Mouse (Mus musculus) liver, adult 2 months (tissue): ENCODE data around the gene Tnfsf11. TPM values are rescaled to one million over a fixed set of nuclear protein-coding genes. Genes with fewer than 3 reads are reported as not detected.

Experiments
- DNase-seq: peaks from one replicate; pipeline ENCODE4 v3.0.0-alpha.2; 2011; ENCODE audit warnings: low read depth, low spot score; ENCODE audit errors: extremely low read depth
- H3K27ac ChIP-seq: fragments of 200-500 bp; replicated peaks from 2 replicates; pipeline ENCODE4 v1.5.1; 2012; ENCODE audit warnings: low read depth, mild to moderate bottlenecking, control low read depth, inconsistent platforms, low read length; ENCODE audit not compliant: insufficient read depth
- H3K27me3 ChIP-seq: fragments of 200-500 bp; 2 replicates; pipeline ENCODE4 v1.6.1; 2012; ENCODE audit warnings: mild to moderate bottlenecking, moderate library complexity, low read length, inconsistent platforms; ENCODE audit not compliant: control insufficient read depth, insufficient read depth
- H3K36me3 ChIP-seq: fragments of 200-500 bp; 2 replicates; pipeline ENCODE4 v1.6.1; 2012; ENCODE audit warnings: low read length, inconsistent platforms; ENCODE audit not compliant: control insufficient read depth, insufficient read depth
- H3K4me1 ChIP-seq: fragments of 200-500 bp; 2 replicates; pipeline ENCODE4 v1.6.1; 2011; ENCODE audit warnings: low read length; ENCODE audit not compliant: control insufficient read depth, insufficient read depth
- H3K4me3 ChIP-seq: fragments of 200-500 bp; 2 replicates; pipeline ENCODE4 v1.5.1; 2011; ENCODE audit warnings: low read depth, mild to moderate bottlenecking, control low read depth, low read length, moderate library complexity; ENCODE audit not compliant: insufficient read depth
- H3K79me2 ChIP-seq: fragments of 200-500 bp; 2 replicates; pipeline ENCODE4 v1.6.1; 2012; ENCODE audit warnings: inconsistent platforms, mild to moderate bottlenecking, low read length, moderate library complexity; ENCODE audit not compliant: control insufficient read depth, insufficient read depth
- H3K9ac ChIP-seq: fragments of 200-500 bp; 2 replicates; pipeline ENCODE4 v1.6.1; 2012; ENCODE audit warnings: low read depth, mild to moderate bottlenecking, control low read depth, inconsistent platforms, low read length
- CTCF ChIP-seq: fragments of 200-500 bp; IDR thresholded peaks from 2 replicates; pipeline ENCODE4 v1.5.1; 2011; ENCODE audit warnings: low read depth, low read length, control low read depth
- POLR2A ChIP-seq: fragments of 200-500 bp; IDR thresholded peaks from 2 replicates; pipeline ENCODE4 v1.6.1; 2011; ENCODE audit warnings: low read length, control low read depth; ENCODE audit not compliant: insufficient read depth; ENCODE audit errors: extremely low read depth
- WGBS: fragments of 180-500 bp; shearing (Covaris S2); methylation state at CpG from one replicate; pipeline ENCODE4 v1.1.7; 2018; 5-methylcytosine and 5-hydroxymethylcytosine counted together
- polyA plus RNA-seq: library from polyadenylated mRNA; depleted of rRNA; stranded (reverse); fragments of >200 nt; gene quantifications from 2 replicates; pipeline ENCODE4 v1.2.3, GENCODE M21; 2012
- total RNA-seq: library from RNA; depleted of rRNA; stranded (reverse); fragments of >200 nt; gene quantifications from 2 replicates; pipeline ENCODE4 v1.2.3, GENCODE M21; 2014

The Tnfsf11 gene
- total and polyA plus RNA-seq, 2 experiments = 0.09 TPM; not detected in 1

DNA sequence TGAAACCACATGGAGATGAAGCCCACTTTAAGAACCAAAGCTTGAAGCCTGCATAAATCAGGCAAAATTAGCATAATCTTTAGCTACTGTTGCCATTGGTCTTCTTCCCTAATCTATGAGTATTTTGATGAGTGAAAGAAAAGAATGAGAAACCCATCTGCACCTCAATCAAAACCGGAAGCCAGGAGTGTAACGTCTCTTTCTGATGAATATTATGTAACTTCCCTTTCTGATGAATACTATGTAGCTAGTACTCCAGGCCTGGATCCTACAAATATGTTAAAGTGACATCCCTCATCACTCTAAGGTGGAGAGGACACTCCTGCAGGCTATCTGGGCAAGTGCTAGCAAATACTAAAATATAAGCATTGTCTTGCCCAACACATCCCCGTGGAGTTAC, 6.9 kb downstream of the Tnfsf11 start:
- Histone ChIP-seq H3K36me3 (no peaks in the 10 kb centered on the region), H3K4me1 (no peaks in the 10 kb centered on the region), H3K4me3 (no peak overlapping the region), H3K9ac (no peak overlapping the region), H3K79me2 (no peaks in the 10 kb centered on the region), H3K27me3 (no peaks in the 10 kb centered on the region), H3K27ac (no peak overlapping the region)
- DNase-seq = no peak
- TF ChIP-seq POLR2A (no peak), CTCF (no peak)
- WGBS = 85% methylated on average over 3 of the region's 3 CpGs

DNA sequence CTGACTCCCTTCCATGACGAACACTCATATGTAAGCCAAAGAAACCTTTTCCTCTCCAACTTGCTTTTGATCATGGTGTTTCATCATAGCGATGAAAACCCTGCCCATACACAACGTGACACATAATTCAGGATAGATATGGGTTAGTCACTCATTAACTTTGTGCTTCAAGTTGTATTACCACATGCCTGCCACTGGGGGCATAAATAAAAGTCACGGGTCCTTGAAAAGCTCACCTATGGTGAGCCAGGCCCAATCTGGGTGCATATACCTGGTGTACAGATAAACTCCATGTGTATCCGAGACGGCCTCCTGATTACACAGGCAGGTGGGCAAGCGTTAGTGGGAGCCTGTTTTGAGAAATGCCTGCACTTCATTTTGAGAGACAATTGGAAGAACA, 15.2 kb downstream of the Tnfsf11 start:
- H3K9ac ChIP-seq = no peak overlapping the region
- no peak overlapping the region for H3K27ac ChIP-seq
- WGBS = 64% methylated on average over 7 of the region's 7 CpGs
- H3K79me2 ChIP-seq = no peaks in the 10 kb centered on the region
- no peak overlapping the region for H3K4me3 ChIP-seq
- no peak for TF ChIP-seq CTCF
- no peak for TF ChIP-seq POLR2A
- 0 out of 2 replicates have a peak, but pooled peaks cover 4% of the 10 kb centered on the region for H3K27me3 ChIP-seq
- H3K36me3 ChIP-seq = no peaks in the 10 kb centered on the region
- DNase-seq = peak; percentile 41
- H3K4me1 ChIP-seq = no peaks in the 10 kb centered on the region

DNA sequence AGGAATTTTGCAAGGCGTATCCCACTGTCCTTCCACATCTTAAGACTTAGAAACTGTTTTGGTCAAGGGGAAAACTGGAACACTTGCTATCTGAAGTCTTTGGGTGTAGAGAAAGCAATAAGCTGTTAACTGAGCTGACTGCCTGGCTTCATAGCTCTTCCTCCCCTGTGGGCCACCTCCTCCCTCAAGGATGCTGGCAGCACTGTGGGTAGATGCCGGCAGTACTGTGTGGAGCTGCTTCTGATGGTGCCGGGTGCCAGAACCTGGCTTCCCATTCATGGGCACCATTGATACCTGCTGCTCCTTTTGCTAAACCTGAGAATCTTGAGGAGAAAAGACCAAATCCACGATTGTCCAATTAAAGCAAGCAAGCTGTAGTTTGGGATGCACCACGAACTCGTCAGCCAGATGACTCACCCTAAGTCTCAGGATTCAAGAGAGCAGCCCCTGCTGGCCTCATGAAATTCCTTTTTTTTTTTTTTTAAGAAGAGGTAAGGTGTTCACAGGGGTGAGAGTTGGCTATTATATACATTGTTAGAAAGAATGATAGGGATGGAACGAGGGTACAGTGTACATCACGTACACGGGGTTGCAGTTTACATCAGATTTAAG, 17.8 kb downstream of the Tnfsf11 start:
- no peak overlapping the region for H3K27ac ChIP-seq
- H3K9ac ChIP-seq = no peak overlapping the region
- no peaks in the 10 kb centered on the region for H3K36me3 ChIP-seq
- H3K79me2 ChIP-seq = no peaks in the 10 kb centered on the region
- DNase-seq = no peak
- H3K4me1 ChIP-seq = no peaks in the 10 kb centered on the region
- H3K4me3 ChIP-seq = no peak overlapping the region
- TF ChIP-seq CTCF = no peak
- TF ChIP-seq POLR2A = no peak
- WGBS = 74% methylated on average over 9 of the region's 9 CpGs
- 0 out of 2 replicates have a peak, but pooled peaks cover 4% of the 10 kb centered on the region for H3K27me3 ChIP-seq

DNA sequence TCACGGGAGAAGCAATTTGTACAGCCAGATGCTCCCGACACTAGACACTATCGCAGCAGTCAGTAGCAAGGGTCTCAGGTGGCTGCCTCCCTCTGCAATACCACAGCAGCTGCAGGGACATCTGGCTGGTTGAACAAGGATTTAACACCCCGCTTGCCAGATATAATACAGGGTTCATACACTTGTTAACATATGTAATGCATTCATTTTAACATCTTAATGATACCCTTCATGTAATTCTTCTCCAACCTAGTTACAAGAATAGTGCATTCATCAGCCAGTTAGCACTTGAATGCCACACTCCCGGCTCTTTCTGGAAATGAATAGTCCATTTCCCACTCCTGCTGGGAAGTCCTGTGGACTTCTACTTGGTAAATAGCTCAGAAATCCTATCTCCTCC, 18.9 kb downstream of the Tnfsf11 start:
- no peak for TF ChIP-seq CTCF
- TF ChIP-seq POLR2A = no peak
- no peaks in the 10 kb centered on the region for H3K79me2 ChIP-seq
- 0 out of 2 replicates have a peak, but pooled peaks cover 4% of the 10 kb centered on the region for H3K27me3 ChIP-seq
- H3K36me3 ChIP-seq = no peaks in the 10 kb centered on the region
- no peak overlapping the region for H3K4me3 ChIP-seq
- DNase-seq = no peak
- H3K9ac ChIP-seq = no peak overlapping the region
- no peaks in the 10 kb centered on the region for H3K4me1 ChIP-seq
- WGBS = 40% methylated on average over 5 of the region's 5 CpGs
- H3K27ac ChIP-seq = no peak overlapping the region

DNA sequence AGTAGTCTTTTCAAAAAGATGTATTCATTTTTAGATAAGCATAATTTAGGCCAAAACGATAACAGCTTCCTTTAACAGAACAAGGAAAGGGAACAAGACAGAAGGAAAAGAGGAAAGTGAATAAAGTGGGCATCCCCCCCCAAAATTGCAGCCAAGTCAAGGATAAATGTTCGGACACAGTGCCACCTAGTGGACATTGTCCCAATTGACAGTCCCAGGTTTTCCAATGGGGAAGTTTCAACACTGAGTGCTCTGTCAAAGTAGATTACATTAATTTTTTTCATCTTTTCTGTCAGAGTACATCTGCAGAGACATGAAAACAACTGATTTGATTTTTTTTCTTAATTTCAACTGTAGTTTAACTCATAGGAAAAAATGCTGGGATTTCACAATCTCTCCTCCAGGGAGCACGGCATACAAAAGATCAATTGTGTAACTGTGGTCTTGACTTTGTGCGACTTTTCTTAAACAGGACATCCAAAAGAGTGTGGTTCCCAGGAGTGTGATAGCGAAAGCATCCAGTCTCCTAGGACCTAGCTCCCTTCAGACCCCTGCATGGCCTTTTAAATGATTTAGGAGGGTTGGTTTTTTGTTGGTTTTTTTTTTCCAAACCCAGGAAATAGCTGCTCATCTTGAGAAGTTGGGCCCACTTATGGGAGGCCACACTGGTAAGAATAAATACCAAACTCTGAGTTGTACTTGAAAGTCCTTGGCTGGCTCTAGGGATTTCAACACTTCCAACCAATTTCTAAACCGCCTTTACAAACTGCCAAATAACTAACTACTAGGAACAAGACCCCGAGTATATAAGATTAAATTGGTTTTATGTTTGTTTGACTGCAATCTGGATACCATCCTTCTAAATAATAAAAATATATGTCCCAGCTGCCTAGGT, 19.7 kb downstream of the Tnfsf11 start:
- peak; percentile 14 for DNase-seq
- TF ChIP-seq POLR2A = no peak
- peak; percentile 40; the same call in 1 of the 2 replicates for TF ChIP-seq CTCF

More for the DNA sequence above, 19.7 kb downstream of the Tnfsf11 start:
- Histone ChIP-seq H3K9ac (no peak overlapping the region), H3K4me1 (no peaks in the 10 kb centered on the region), H3K27ac (no peak overlapping the region), H3K27me3 (0 out of 2 replicates have a peak, but pooled peaks cover 4% of the 10 kb centered on the region), H3K4me3 (no peak overlapping the region), H3K79me2 (no peaks in the 10 kb centered on the region), H3K36me3 (no peaks in the 10 kb centered on the region)
- WGBS = 40% methylated on average over 7 of the region's 7 CpGs
